Comparison of ENCODE assay signal across 13 mouse cellular contexts in the genomic region with DNA sequence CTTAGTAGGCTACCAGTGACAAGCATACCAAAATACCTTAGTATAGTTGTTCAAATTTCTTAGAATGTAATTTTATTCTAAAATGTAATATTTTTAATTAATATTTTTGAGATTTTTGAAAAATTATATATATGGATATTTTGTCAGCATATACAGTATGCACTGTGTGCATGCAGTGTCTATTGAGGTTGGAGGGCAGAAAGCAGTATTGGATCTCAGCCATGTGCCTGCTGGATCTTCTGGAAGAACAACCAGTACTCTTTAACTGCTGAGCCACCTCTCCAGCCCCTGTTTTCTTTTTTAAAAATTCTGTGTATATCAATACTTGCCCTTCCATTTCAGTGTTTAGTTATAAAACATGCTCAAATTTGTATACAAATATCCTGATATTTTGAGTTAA.
"Had no signal": no experiment of that assay in that cellular context is flagged by ENCODE, and none has a peak within 500 bp of the region (broad histone marks: within the 10 kb centered on the region; RNA-seq: fewer than 3 reads in every experiment).

No protein-coding gene starts in this region.

- DNase-seq: liver, postnatal 0 days; lung, adult 2 months; lung, postnatal 14 days; lung, postnatal 36 days; right cerebral cortex, adult 18-20 months; right cerebral cortex, postnatal 25 days; right cerebral cortex, postnatal 4 days; spleen, adult 18-20 months; thymus, adult 18-20 months; thymus, postnatal 14 days; thymus, postnatal 36 days had no signal

- ATAC-seq: liver, postnatal 0 days; lung, postnatal 0 days; midbrain, embryonic 16.5 days had no signal
